ENCODE assay signal across 19 mouse cellular contexts in genomic region chr6:145669596-145670071, GRCm38 (mm10). TPM values are rescaled to one million over a fixed set of nuclear protein-coding genes. Genes with fewer than 3 reads are reported as not detected.
DNase-seq lines count a peak whose midpoint lies in the region; ATAC-seq and TF ChIP-seq lines count a peak whose summit lies in the region.
"Had no signal": no experiment of that assay in that cellular context is flagged by ENCODE, and none has a peak within 500 bp of the region (broad histone marks: within the 10 kb centered on the region; RNA-seq: fewer than 3 reads in every experiment).

No protein-coding gene starts in this region.

- H3K4me3 ChIP-seq in gastrocnemius, adult 2 months = no peak overlapping the region
- no peak overlapping the region for H3K4me3 ChIP-seq in midbrain, embryonic 15.5 days
- no peak overlapping the region for H3K4me3 ChIP-seq in midbrain, embryonic 11.5 days (ENCODE audit: low read depth, low read length)
- no peak overlapping the region for H3K4me3 ChIP-seq in neural tube, embryonic 14.5 days (ENCODE audit: low read depth, low read length)
- H3K4me3 ChIP-seq: embryonic facial prominence, embryonic 10.5 days; heart, embryonic 13.5 days; limb, embryonic 15.5 days had no signal

- no peaks in the 10 kb centered on the region for H3K36me3 ChIP-seq in midbrain, embryonic 15.5 days (replicated peaks)
- no peaks in the 10 kb centered on the region for H3K36me3 ChIP-seq in midbrain, embryonic 11.5 days (ENCODE audit: control insufficient read depth, insufficient read depth, low read length)
- no peaks in the 10 kb centered on the region for H3K36me3 ChIP-seq in neural tube, embryonic 14.5 days (ENCODE audit: control insufficient read depth, insufficient read depth, low read length)
- H3K36me3 ChIP-seq: embryonic facial prominence, embryonic 10.5 days; heart, embryonic 13.5 days; limb, embryonic 15.5 days had no signal

- no peaks in the 10 kb centered on the region for H3K9me3 ChIP-seq in midbrain, embryonic 15.5 days
- H3K9me3 ChIP-seq in midbrain, embryonic 11.5 days (ENCODE audit: control insufficient read depth, low read length) = no peaks in the 10 kb centered on the region
- no peaks in the 10 kb centered on the region for H3K9me3 ChIP-seq in neural tube, embryonic 14.5 days (ENCODE audit: control insufficient read depth, low read length)
- H3K9me3 ChIP-seq: heart, embryonic 13.5 days; limb, embryonic 15.5 days had no signal

- H3K27me3 ChIP-seq in midbrain, embryonic 15.5 days (replicated peaks) = no peaks in the 10 kb centered on the region
- H3K27me3 ChIP-seq in midbrain, embryonic 11.5 days (ENCODE audit: control insufficient read depth, insufficient read depth, low read length) = no peaks in the 10 kb centered on the region
- H3K27me3 ChIP-seq in neural tube, embryonic 14.5 days (ENCODE audit: control insufficient read depth, insufficient read depth, low read length) = no peaks in the 10 kb centered on the region
- H3K27me3 ChIP-seq: heart, embryonic 13.5 days; limb, embryonic 15.5 days had no signal

- H3K9ac ChIP-seq in midbrain, embryonic 15.5 days = no peak overlapping the region
- no peak overlapping the region for H3K9ac ChIP-seq in midbrain, embryonic 11.5 days (ENCODE audit: low read length)
- no peak overlapping the region for H3K9ac ChIP-seq in neural tube, embryonic 14.5 days (replicated peaks; ENCODE audit: low read depth, low read length)
- H3K9ac ChIP-seq: heart, embryonic 13.5 days; limb, embryonic 15.5 days; lung, embryonic 14.5 days had no signal

- peaks cover 6% of the 10 kb centered on the region; the same call in 1 of the 2 replicates for H3K4me1 ChIP-seq in midbrain, embryonic 15.5 days
- H3K4me1 ChIP-seq in midbrain, embryonic 11.5 days (ENCODE audit: control insufficient read depth, insufficient read depth, low read length) = no peaks in the 10 kb centered on the region
- H3K4me1 ChIP-seq in neural tube, embryonic 14.5 days (ENCODE audit: control insufficient read depth, insufficient read depth, low read length) = no peaks in the 10 kb centered on the region
- H3K4me1 ChIP-seq: limb, embryonic 15.5 days had no signal

- DNase-seq in gastrocnemius, adult 18-20 months (ENCODE audit: low spot score) = peak; percentile 5
- DNase-seq in gastrocnemius, adult 2 months = no peak
- DNase-seq in midbrain, embryonic 11.5 days (ENCODE audit: low spot score, missing footprints) = no peak
- DNase-seq in cerebellum, postnatal 10 days = peak; percentile 76 to 81
- DNase-seq in testis, postnatal 10 days (ENCODE audit: low spot score) = no peak
- no peak for DNase-seq in left cerebral cortex, postnatal 10 days (ENCODE audit: extremely low spot score in 1 of 2, low spot score in 2 of 2)
- DNase-seq: adrenal gland, adult 2 months; gastrocnemius, postnatal 10 days; kidney, adult 9 months; lung, embryonic 14.5 days; thymus, adult 2 months had no signal

- intact Hi-C loops in gastrocnemius, adult 2 months (cut with DNase I) = no loop called here
- intact Hi-C loops in left cerebral cortex, postnatal 10 days (cut with DNase I) = no loop called here

- no peak for TF ChIP-seq CTCF in gastrocnemius, adult 2 months (IDR thresholded peaks at IDR 0.05)

- peak; percentile 52; the same call in 1 of the 2 replicates for ATAC-seq in midbrain, embryonic 15.5 days (replicated peaks)
- ATAC-seq in midbrain, embryonic 11.5 days (ENCODE audit: low FRiP score) = no peak
- ATAC-seq in neural tube, embryonic 14.5 days (ENCODE audit: low read depth) = peak; percentile 49; the same call in 1 of the 2 replicates

- no peak overlapping the region for H3K27ac ChIP-seq in gastrocnemius, adult 2 months
- peak overlapping the region; percentile 43 for H3K27ac ChIP-seq in midbrain, embryonic 15.5 days
- H3K27ac ChIP-seq in midbrain, embryonic 11.5 days (ENCODE audit: low read depth, low read length) = no peak overlapping the region
- no peak overlapping the region for H3K27ac ChIP-seq in neural tube, embryonic 14.5 days (ENCODE audit: low read depth, low read length)
- H3K27ac ChIP-seq: embryonic facial prominence, embryonic 10.5 days; heart, embryonic 13.5 days; limb, embryonic 15.5 days had no signal

- WGBS in midbrain, embryonic 15.5 days = 50% methylated on average over 10 of the region's 10 CpGs
- WGBS in midbrain, embryonic 11.5 days = 85% methylated on average over 10 of the region's 10 CpGs
- WGBS in neural tube, embryonic 14.5 days = 34% methylated on average over 10 of the region's 10 CpGs

- H3K4me2 ChIP-seq in midbrain, embryonic 15.5 days = no peak overlapping the region
- no peak overlapping the region for H3K4me2 ChIP-seq in midbrain, embryonic 11.5 days
- H3K4me2 ChIP-seq in neural tube, embryonic 14.5 days (ENCODE audit: low read depth, low read length) = no peak overlapping the region
- H3K4me2 ChIP-seq: heart, embryonic 13.5 days; limb, embryonic 15.5 days; lung, embryonic 14.5 days had no signal

RNA-seq across cellular contexts. Expression of gene Tuba3b, which starts 54.1 kb away (rescaled TPM):
- not detected for total RNA-seq in gastrocnemius, adult 18-20 months (2021)
- total RNA-seq in gastrocnemius, adult 2 months (2021) = not detected
- polyA plus RNA-seq in midbrain, embryonic 15.5 days (2015; fragmentation: Nextera tagmentation; extraction: Ambion mirVana) = not detected in 2 replicates
- polyA plus RNA-seq in midbrain, embryonic 11.5 days (2014; fragmentation: Nextera tagmentation; extraction: Ambion mirVana) = not detected in 2 replicates
- polyA plus RNA-seq in neural tube, embryonic 14.5 days (2014; fragmentation: Nextera tagmentation; extraction: Ambion mirVana) = not detected in 2 replicates
- total RNA-seq in left cerebral cortex, postnatal 10 days (2021) = not detected
- total RNA-seq: adrenal gland, adult 2 months; gastrocnemius, postnatal 10 days; hematopoietic stem cell, adult 5-6 weeks; left cerebral cortex, adult 18-20 months; monocyte, adult 5-6 weeks had no signal
- polyA plus RNA-seq: adrenal gland, adult 2 months; embryonic facial prominence, embryonic 10.5 days; heart, embryonic 13.5 days; limb, embryonic 15.5 days; lung, embryonic 14.5 days had no signal

RNA-seq across cellular contexts. Expression of gene Lmntd1, which starts 55.5 kb away (rescaled TPM):
- total RNA-seq in gastrocnemius, adult 18-20 months (2021) = not detected
- under 1 TPM in 1 of 2 experiments, not detected in 1; 0.10 TPM for total RNA-seq in gastrocnemius, adult 2 months (2021)
- polyA plus RNA-seq in midbrain, embryonic 15.5 days (2015; fragmentation: Nextera tagmentation; extraction: Ambion mirVana) = 1.7 and 1.8 TPM in 2 replicates
- polyA plus RNA-seq in midbrain, embryonic 11.5 days (2014; fragmentation: Nextera tagmentation; extraction: Ambion mirVana) = 0.18 and 0.50 TPM in 2 replicates
- polyA plus RNA-seq in neural tube, embryonic 14.5 days (2014; fragmentation: Nextera tagmentation; extraction: Ambion mirVana) = 0.16 and 1.5 TPM in 2 replicates
- total RNA-seq in left cerebral cortex, postnatal 10 days (2021) = 1 to 10 TPM; 2.0 to 2.2 TPM
- total RNA-seq: hematopoietic stem cell, adult 5-6 weeks; monocyte, adult 5-6 weeks had no signal

Comparison
In these comparisons a context has a peak if more than half of its experiments do, and no peak if none do; other contexts are left out.
1. DNase-seq: peak in gastrocnemius, adult 18-20 months (single experiment) and cerebellum, postnatal 10 days (2 of 2); none in gastrocnemius, adult 2 months (single experiment), midbrain, embryonic 11.5 days (single experiment), testis, postnatal 10 days (single experiment) and left cerebral cortex, postnatal 10 days (0 of 2).